8 mouse cellular contexts compared by ENCODE assay signal in the genomic region with DNA sequence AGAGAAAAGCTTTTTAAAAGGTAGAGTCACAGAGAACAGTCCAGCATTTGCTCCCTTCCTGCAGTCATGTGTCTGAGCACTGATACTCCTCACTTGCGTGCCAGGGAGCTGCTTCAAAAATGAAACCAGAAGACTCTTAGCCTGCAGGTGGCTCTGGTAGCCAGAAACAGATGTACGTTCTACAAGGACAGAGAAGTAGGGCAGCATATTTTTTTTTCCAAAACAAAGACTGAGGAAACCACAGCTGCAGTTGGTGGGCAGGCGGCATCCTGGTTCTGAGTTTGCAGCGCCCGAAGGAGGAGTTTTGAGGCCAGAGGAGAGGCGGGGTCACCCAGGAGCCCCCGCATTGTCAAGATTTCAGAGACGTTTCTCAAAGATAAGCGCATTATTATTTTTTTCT. TPM values are rescaled to one million over a fixed set of nuclear protein-coding genes. Genes with fewer than 3 reads are reported as not detected.
A peak's percentile ranks its signal among the peaks of the same experiment; 100 is the strongest.
DNase-seq lines count a peak whose midpoint lies in the region; ATAC-seq lines count a peak whose summit lies in the region.

No protein-coding gene starts in this region.

- H3K4me1 ChIP-seq in embryonic facial prominence, embryonic 15.5 days, result peaks cover 20% of the 10 kb centered on the region
- H3K4me1 ChIP-seq in limb, embryonic 10.5 days, result peaks cover 42% of the 10 kb centered on the region

- H3K9ac ChIP-seq in embryonic facial prominence, embryonic 15.5 days, result no peak overlapping the region

- 15% methylated on average over 9 of the region's 9 CpGs for WGBS in embryonic facial prominence, embryonic 15.5 days
- WGBS in limb, embryonic 10.5 days, result 62% methylated on average over 9 of the region's 9 CpGs

- no peak; the same call in 1 of the 2 replicates for ATAC-seq in embryonic facial prominence, embryonic 15.5 days (ENCODE audit: insufficient number of reproducible peaks, low FRiP score, low TSS enrichment, low read depth)
- ATAC-seq in megakaryocyte progenitor cell, adult 5-6 weeks (replicated peaks; ENCODE audit: poor library complexity), result peak; percentile 83

- H3K36me3 ChIP-seq in embryonic facial prominence, embryonic 15.5 days, result no peaks in the 10 kb centered on the region
- H3K36me3 ChIP-seq in limb, embryonic 10.5 days, result no peaks in the 10 kb centered on the region

- peak overlapping the region; percentile 18; the same call in 1 of the 2 replicates for H3K4me3 ChIP-seq in embryonic facial prominence, embryonic 15.5 days (replicated peaks)
- H3K4me3 ChIP-seq in limb, embryonic 10.5 days, result no peak overlapping the region

- H3K9me3 ChIP-seq in embryonic facial prominence, embryonic 15.5 days (replicated peaks), result no peaks in the 10 kb centered on the region
- H3K9me3 ChIP-seq in limb, embryonic 10.5 days (replicated peaks), result no peaks in the 10 kb centered on the region

- DNase-seq in 3134 (ENCODE audit: extremely low read depth, insufficient read length, low spot score), result peak; percentile 47
- DNase-seq in CD4-positive, CD25-positive, alpha-beta regulatory T cell, adult 2 months (ENCODE audit: low read depth, low spot score), result peak; percentile 91
- peak; percentile 36 for DNase-seq in heart, postnatal 4 days
- DNase-seq in limb, embryonic 10.5 days (ENCODE audit: low spot score), result peak; percentile 49
- peak; percentile 89 for DNase-seq in thymus, postnatal 14 days
- DNase-seq in embryo, embryonic 9.5 days (ENCODE audit: extremely low spot score), result no peak

- H3K4me2 ChIP-seq in embryonic facial prominence, embryonic 15.5 days (replicated peaks), result peak overlapping the region; percentile 37

- H3K27ac ChIP-seq in embryonic facial prominence, embryonic 15.5 days (replicated peaks), result 0 out of 2 replicates have a peak overlapping the region, but pooled peaks have one; percentile 51
- H3K27ac ChIP-seq in limb, embryonic 10.5 days, result peak overlapping the region; percentile 36

- no peaks in the 10 kb centered on the region for H3K27me3 ChIP-seq in embryonic facial prominence, embryonic 15.5 days
- no peaks in the 10 kb centered on the region for H3K27me3 ChIP-seq in limb, embryonic 10.5 days (ENCODE audit: low read depth, poor library complexity, severe bottlenecking)

RNA-seq across cellular contexts. Expression of gene Rcbtb2, which starts 5.9 kb away (rescaled TPM):
- polyA plus RNA-seq in embryonic facial prominence, embryonic 15.5 days (2015; fragmentation: Nextera tagmentation; extraction: Ambion mirVana), result 85.7 and 86.0 TPM in 2 replicates
- total RNA-seq in heart, postnatal 4 days (2021), result 10 to 100 TPM; 40.6 to 44.4 TPM
- polyA plus RNA-seq in limb, embryonic 10.5 days (2016; fragmentation: Nextera tagmentation; extraction: Ambion mirVana), result 202 and 208 TPM in 2 replicates
- total RNA-seq in megakaryocyte progenitor cell, adult 5-6 weeks (2015), result 51.8 and 54.3 TPM in 2 replicates
- total RNA-seq in megakaryocyte progenitor cell, adult 5-6 weeks (2017), result 25.6 and 31.8 TPM in 2 replicates
